Mouse (Mus musculus) liver (tissue): Measurements from ENCODE around the gene Car3.

Experiments
- DNase-seq: peaks from one replicate; pipeline ENCODE4 v3.0.0-alpha.2; 2020; ENCODE audit warnings: mixed read lengths

Gene Car3

GRCm38 (mm10) chr3:14876325-14876918 is 13.1 kb downstream of the Car3 start:
- DNase-seq = peak; percentile 22

GRCm38 (mm10) chr3:14877251-14877909 is 14.1 kb downstream of the Car3 start:
- DNase-seq = peak; percentile 86

GRCm38 (mm10) chr3:14878749-14879223 is 15.5 kb downstream of the Car3 start:
- peak; percentile 84 for DNase-seq

GRCm38 (mm10) chr3:14879293-14879692 is 16.0 kb downstream of the Car3 start:
- peak; percentile 39 for DNase-seq

GRCm38 (mm10) chr3:14880277-14880676 is 17.0 kb downstream of the Car3 start:
- no peak for DNase-seq

- no peak for DNase-seq
Observed at GRCm38 (mm10) chr3:14882005-14882404, 18.7 kb downstream of the Car3 start.

- no peak for DNase-seq
Observed at GRCm38 (mm10) chr3:14882756-14883155, 19.4 kb downstream of the Car3 start.

GRCm38 (mm10) chr3:14884826-14885225 is 21.5 kb downstream of the Car3 start:
- DNase-seq = no peak

- peak; percentile 94 for DNase-seq
Observed at GRCm38 (mm10) chr3:14886102-14887098, 23.1 kb downstream of the Car3 start, which contains the start of gene Car2. Car2 (plus strand) TSS chr3:14886273.

GRCm38 (mm10) chr3:14887134-14887666 is 23.9 kb downstream of the Car3 start:
- no peak for DNase-seq

- DNase-seq = peak; percentile 67
Observed at GRCm38 (mm10) chr3:14887686-14888295, 24.5 kb downstream of the Car3 start.

- DNase-seq = no peak
Observed at GRCm38 (mm10) chr3:14888549-14888948, 25.2 kb downstream of the Car3 start.

- DNase-seq = peak; percentile 54
Observed at GRCm38 (mm10) chr3:14889085-14889484, 25.8 kb downstream of the Car3 start.

GRCm38 (mm10) chr3:14889716-14890409 is 26.6 kb downstream of the Car3 start:
- DNase-seq = peak; percentile 42

- DNase-seq = no peak
Observed at GRCm38 (mm10) chr3:14892991-14893390, 29.7 kb downstream of the Car3 start.

- DNase-seq = no peak
Observed at GRCm38 (mm10) chr3:14893700-14894099, 30.4 kb downstream of the Car3 start.

GRCm38 (mm10) chr3:14895333-14895732 is 32.0 kb downstream of the Car3 start:
- DNase-seq = no peak

- DNase-seq = no peak
Observed at GRCm38 (mm10) chr3:14897770-14898169, 34.5 kb downstream of the Car3 start.

GRCm38 (mm10) chr3:14903380-14903779 is 40.1 kb downstream of the Car3 start:
- DNase-seq = no peak

GRCm38 (mm10) chr3:14904165-14904564 is 40.9 kb downstream of the Car3 start:
- DNase-seq = no peak

- DNase-seq = no peak
Observed at GRCm38 (mm10) chr3:14907271-14907670, 44.0 kb downstream of the Car3 start.
